In the genomic region with DNA sequence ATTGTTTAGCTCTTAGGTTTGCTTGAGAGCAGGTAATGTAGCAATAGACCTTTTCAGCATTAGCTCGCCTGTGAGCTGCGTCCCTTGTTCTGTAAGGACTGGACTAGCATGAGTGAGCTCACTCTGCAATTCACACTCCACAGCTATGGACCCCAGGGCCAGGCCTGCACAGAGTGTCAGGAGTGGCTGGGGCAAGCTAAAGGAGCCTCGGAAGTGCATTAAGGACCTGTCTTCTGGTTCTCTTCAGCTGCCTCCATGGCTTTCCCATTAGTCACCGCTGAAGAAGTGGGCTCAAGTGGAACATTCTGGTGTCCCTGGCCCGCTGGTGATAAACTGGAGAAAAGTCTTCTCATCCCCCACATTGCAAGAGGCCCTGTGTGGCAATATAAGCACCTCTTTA, we compare ENCODE assay signal across 12 mouse cellular contexts.
"Had no signal": no experiment of that assay in that cellular context is flagged by ENCODE, and none has a peak within 500 bp of the region (broad histone marks: within the 10 kb centered on the region; RNA-seq: fewer than 3 reads in every experiment).

No protein-coding gene starts in this region.

- H3K27ac ChIP-seq: kidney, embryonic 15.5 days; limb, embryonic 15.5 days; liver, embryonic 12.5 days; midbrain, embryonic 10.5 days; neural tube, embryonic 15.5 days had no signal

- H3K27me3 ChIP-seq: kidney, embryonic 15.5 days; limb, embryonic 15.5 days; liver, embryonic 12.5 days; neural tube, embryonic 15.5 days had no signal

- H3K9me3 ChIP-seq: kidney, embryonic 15.5 days; limb, embryonic 15.5 days; liver, embryonic 12.5 days; midbrain, embryonic 10.5 days; neural tube, embryonic 15.5 days had no signal

- DNase-seq: kidney, adult 2 months; kidney, postnatal 14 days; left cerebral cortex, postnatal 4 days; midbrain, embryonic 14.5 days; right cerebral cortex, adult 18-20 months; right cerebral cortex, postnatal 25 days had no signal

- ATAC-seq: liver, embryonic 12.5 days had no signal

- H3K9ac ChIP-seq: kidney, embryonic 15.5 days; limb, embryonic 15.5 days; liver, embryonic 12.5 days; neural tube, embryonic 15.5 days had no signal

- H3K4me3 ChIP-seq: kidney, embryonic 15.5 days; limb, embryonic 15.5 days; liver, embryonic 12.5 days; midbrain, embryonic 10.5 days; myocyte; neural tube, embryonic 15.5 days had no signal

- H3K4me1 ChIP-seq: liver, embryonic 12.5 days; neural tube, embryonic 15.5 days had no signal

- H3K4me2 ChIP-seq: kidney, embryonic 15.5 days; limb, embryonic 15.5 days; liver, embryonic 12.5 days; neural tube, embryonic 15.5 days had no signal
